Mouse (Mus musculus) liver, postnatal 0 days (tissue): ENCODE measurements at regions not wholly inside any gene's neighbourhood (a gene's known extent, or its start where the extent isn't known, plus 50 kb on each side); places are given as distances from the start of the nearest gene placed in this dataset.

Experiments
- ATAC-seq: fragments of 200-750 bp; cut with Nextera tagmentation; 2 replicates; pipeline ENCODE4 v1.8.0; 2017; ENCODE audit warnings: mild to moderate bottlenecking, moderate library complexity
- DNase-seq: peaks from one replicate; pipeline ENCODE4 v3.0.0-alpha.2; 2016
- H3K27ac ChIP-seq: fragments of 300-500 bp; sonication (generic); 2 replicates; pipeline ENCODE4 v1.5.1; 2014; ENCODE audit warnings: antibody characterized with exemption, moderate library complexity, mild to moderate bottlenecking, low read depth
- H3K27me3 ChIP-seq: fragments of 300-500 bp; sonication (generic); 2 replicates; pipeline ENCODE4 v1.6.1; 2014; ENCODE audit warnings: low read length, control low read depth, mixed read lengths; ENCODE audit not compliant: insufficient read depth
- H3K36me3 ChIP-seq: fragments of 300-500 bp; sonication (generic); replicated peaks from 2 replicates; pipeline ENCODE4 v1.6.1; 2014; ENCODE audit warnings: mild to moderate bottlenecking, control low read depth, low read length, moderate library complexity, mixed read lengths; ENCODE audit not compliant: insufficient read depth
- H3K4me1 ChIP-seq: fragments of 300-500 bp; sonication (generic); 2 replicates; pipeline ENCODE4 v1.6.1; 2014; ENCODE audit warnings: antibody characterized with exemption, mild to moderate bottlenecking, control low read depth; ENCODE audit not compliant: insufficient read depth
- H3K4me2 ChIP-seq: fragments of 300-500 bp; sonication (generic); 2 replicates; pipeline ENCODE4 v1.6.1; 2014; ENCODE audit warnings: low read depth, mild to moderate bottlenecking, low read length, moderate library complexity, mixed read lengths
- H3K4me3 ChIP-seq: fragments of 300-500 bp; sonication (generic); 2 replicates; pipeline ENCODE4 v1.5.1; 2014; ENCODE audit warnings: low read depth, low read length
- H3K9ac ChIP-seq: fragments of 300-500 bp; sonication (generic); replicated peaks from 2 replicates; pipeline ENCODE4 v1.6.1; 2014; ENCODE audit warnings: mild to moderate bottlenecking, moderate library complexity
- H3K9me3 ChIP-seq: fragments of 300-500 bp; sonication (generic); 2 replicates; pipeline ENCODE4 v1.6.1; 2016; ENCODE audit warnings: mild to moderate bottlenecking, control low read depth, low read length, mixed read lengths
- CTCF ChIP-seq: sonication (generic); IDR thresholded peaks from 2 replicates; pipeline ENCODE4 v1.5.1; 2016; ENCODE audit warnings: antibody characterized with exemption, low read depth
- EP300 ChIP-seq: IDR thresholded peaks from 2 replicates; pipeline ENCODE4 v1.6.1; 2016; ENCODE audit warnings: antibody characterized with exemption, low read depth, mild to moderate bottlenecking
- WGBS: fragments of 180-500 bp; shearing (Covaris S2); extraction: QIAGEN DNeasy Blood & Tissue Kit; methylation state at CpG from one replicate; pipeline ENCODE4 v1.1.7; 2014; ENCODE audit not compliant: insufficient replicate concordance; 5-methylcytosine and 5-hydroxymethylcytosine counted together

DNA sequence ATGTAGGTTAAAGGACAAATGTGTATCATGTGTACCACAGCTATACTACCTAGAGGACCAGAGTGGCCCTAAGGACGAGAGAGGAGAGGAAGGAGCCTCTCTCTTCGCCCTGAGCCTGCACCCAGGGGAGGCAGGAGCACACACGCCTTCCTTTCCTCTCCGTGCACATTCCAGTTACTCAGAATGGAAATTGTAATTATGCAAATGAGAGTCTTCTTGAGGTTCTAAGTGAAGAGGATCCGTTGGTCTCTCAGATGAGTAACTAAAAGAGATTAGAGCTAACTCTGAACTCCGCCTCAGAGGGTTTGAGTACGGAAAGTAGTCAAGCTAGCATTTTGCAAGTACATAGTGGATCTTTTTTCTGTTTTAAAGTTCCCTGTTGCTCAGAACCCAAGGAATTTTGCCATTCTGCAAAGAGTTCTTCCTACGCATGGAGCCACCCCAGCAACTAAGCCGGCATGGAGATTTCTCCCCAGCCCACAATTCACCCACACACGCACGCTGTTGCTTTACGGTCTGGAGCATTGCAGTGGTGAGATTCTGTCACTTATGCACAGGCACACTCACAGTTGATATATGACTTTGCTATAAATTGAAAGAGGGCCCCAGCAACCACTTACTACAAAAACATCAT lies 56.0 kb upstream of the Cpeb4 start:
- H3K4me2 ChIP-seq = no peak overlapping the region
- H3K9me3 ChIP-seq = no peaks in the 10 kb centered on the region
- H3K4me1 ChIP-seq = peaks cover 18% of the 10 kb centered on the region
- no peaks in the 10 kb centered on the region for H3K27me3 ChIP-seq
- 84% methylated on average over 12 of the region's 12 CpGs for WGBS
- no peaks in the 10 kb centered on the region for H3K36me3 ChIP-seq
- no peak overlapping the region for H3K27ac ChIP-seq
- no peak overlapping the region for H3K9ac ChIP-seq
- ATAC-seq (no peak), DNase-seq (no peak)
- H3K4me3 ChIP-seq = no peak overlapping the region
- TF ChIP-seq CTCF (no peak), EP300 (no peak)

DNA sequence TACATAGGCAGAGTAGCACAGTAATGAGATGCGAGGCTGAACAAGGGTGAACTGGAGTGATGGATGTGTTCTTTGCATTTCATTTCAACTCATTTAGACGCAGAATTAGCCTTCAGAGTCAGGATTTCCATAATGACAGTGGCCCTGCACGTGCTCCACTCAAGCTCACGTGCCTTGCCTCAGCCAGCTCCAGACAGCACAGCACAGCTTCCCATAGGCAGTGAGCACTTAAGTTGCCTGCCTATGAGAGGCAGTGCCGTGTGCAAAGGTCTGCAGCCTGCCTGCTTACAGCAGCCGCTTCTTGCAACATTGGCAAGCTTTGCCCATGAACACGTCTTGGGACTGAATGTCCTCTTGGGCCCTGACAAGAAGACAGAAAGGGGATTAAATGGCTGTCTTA lies 54.0 kb upstream of the Cpeb4 start:
- no peak for TF ChIP-seq CTCF
- TF ChIP-seq EP300 = no peak
- Histone ChIP-seq H3K9ac (no peak overlapping the region), H3K36me3 (no peaks in the 10 kb centered on the region), H3K4me3 (no peak overlapping the region), H3K4me1 (peaks cover 21% of the 10 kb centered on the region), H3K27me3 (no peaks in the 10 kb centered on the region), H3K9me3 (no peaks in the 10 kb centered on the region), H3K4me2 (no peak overlapping the region), H3K27ac (no peak overlapping the region)
- 87% methylated on average over 7 of the region's 7 CpGs for WGBS
- no peak for ATAC-seq
- no peak for DNase-seq

DNA sequence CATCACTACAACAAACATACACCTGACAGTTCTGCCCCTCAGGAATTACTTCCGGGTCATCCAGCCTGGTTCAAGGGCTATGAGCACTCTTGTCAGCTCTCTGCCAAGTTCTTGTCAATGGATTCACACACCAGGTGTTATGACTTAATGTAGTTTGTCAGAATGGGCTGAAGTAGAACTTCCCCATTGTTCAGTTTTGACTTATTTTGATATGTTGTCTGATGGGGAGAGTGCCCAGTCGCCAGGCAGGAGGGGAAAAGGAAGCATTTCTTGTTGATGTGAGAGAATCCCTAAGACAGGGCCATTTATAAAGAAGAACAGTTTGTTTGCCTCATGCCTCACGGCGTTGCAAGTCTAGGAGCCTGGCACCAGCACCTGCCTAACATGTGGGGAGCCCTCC lies 52.0 kb upstream of the Cpeb4 start:
- ATAC-seq (no peak), DNase-seq (no peak)
- no peak overlapping the region for H3K4me3 ChIP-seq
- H3K4me1 ChIP-seq = peaks cover 38% of the 10 kb centered on the region
- H3K27me3 ChIP-seq = no peaks in the 10 kb centered on the region
- H3K4me2 ChIP-seq = no peak overlapping the region
- WGBS = 74% methylated on average over 4 of the region's 4 CpGs
- no peak overlapping the region for H3K9ac ChIP-seq
- H3K9me3 ChIP-seq = no peaks in the 10 kb centered on the region
- H3K36me3 ChIP-seq = no peaks in the 10 kb centered on the region
- TF ChIP-seq CTCF = no peak
- TF ChIP-seq EP300 = no peak
- H3K27ac ChIP-seq = no peak overlapping the region

DNA sequence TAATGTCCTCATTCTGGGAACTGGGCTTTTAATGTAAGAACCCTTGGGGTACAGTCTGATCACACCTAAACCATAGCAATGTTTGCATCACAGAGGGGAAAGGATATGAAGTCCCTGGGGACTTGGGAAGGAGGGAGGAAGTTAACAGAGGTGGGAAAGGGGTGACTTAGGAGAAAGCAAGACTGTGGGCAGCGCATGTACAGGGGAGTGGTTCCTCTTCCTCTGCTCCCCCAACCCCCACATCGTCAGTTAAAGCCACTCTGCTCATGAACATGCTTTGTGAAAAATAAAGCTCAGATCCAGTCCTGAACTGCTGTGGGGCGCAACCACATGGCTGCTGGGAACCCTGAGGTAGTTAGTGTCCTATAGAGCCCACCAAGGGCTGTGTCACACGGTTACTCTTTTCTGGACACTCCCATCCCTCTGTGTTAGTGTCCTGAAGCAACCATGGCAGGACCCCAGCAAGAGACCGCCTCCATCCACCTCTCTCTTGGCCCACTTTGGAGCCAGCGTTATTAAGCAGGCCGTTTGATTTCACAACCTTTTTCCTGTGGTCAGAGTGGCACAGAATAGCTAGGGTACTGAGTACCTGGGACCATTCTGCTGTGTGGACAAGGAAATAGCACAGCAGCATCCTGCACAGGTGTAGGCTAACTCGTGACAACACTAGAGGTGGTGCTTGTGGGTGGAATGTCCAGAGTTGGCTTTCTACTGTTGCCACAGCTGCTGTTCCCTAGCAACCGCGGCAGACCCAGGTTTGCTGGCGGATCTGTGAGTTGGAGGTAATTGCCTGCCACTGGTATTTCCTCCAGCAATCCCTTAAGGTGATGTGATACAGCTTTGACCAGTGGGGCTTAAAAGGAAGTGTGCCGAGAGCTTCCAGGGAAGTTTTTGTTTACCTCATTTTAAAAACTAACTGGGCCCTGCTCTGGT lies 50.3 kb upstream of the Cpeb4 start:
- Histone ChIP-seq H3K36me3 (no peaks in the 10 kb centered on the region), H3K9ac (no peak overlapping the region), H3K27ac (0 out of 2 replicates have a peak overlapping the region, but pooled peaks have one; percentile 20), H3K4me3 (no peak overlapping the region), H3K27me3 (no peaks in the 10 kb centered on the region), H3K9me3 (no peaks in the 10 kb centered on the region), H3K4me1 (peaks cover 49% of the 10 kb centered on the region), H3K4me2 (no peak overlapping the region)
- ATAC-seq (no peak), DNase-seq (no peak)
- TF ChIP-seq EP300 (no peak), CTCF (no peak)
- 33% methylated on average over 12 of the region's 12 CpGs for WGBS
